Mouse (Mus musculus) midbrain, embryonic 11.5 days (tissue): ENCODE results near the gene Spn. TPM values are rescaled to one million over a fixed set of nuclear protein-coding genes. Genes with fewer than 3 reads are reported as not detected.

Source experiments
- ATAC-seq: fragments of 200-750 bp; cut with Nextera tagmentation; 2 replicates; pipeline ENCODE4 v1.8.0; 2017; ENCODE audit warnings: moderate TSS enrichment, moderate library complexity; ENCODE audit not compliant: low FRiP score
- DNase-seq: peaks from one replicate; pipeline ENCODE4 v3.0.0; 2015; ENCODE audit warnings: low spot score; ENCODE audit errors: missing footprints
- H3K27ac ChIP-seq: fragments of 300-500 bp; sonication (generic); 2 replicates; pipeline ENCODE4 v1.5.1; 2014; ENCODE audit warnings: low read depth, low read length
- H3K27me3 ChIP-seq: fragments of 300-500 bp; sonication (generic); 2 replicates; pipeline ENCODE4 v1.6.1; 2014; ENCODE audit warnings: mild to moderate bottlenecking, low read length, moderate library complexity, mixed read lengths; ENCODE audit not compliant: control insufficient read depth, insufficient read depth
- H3K36me3 ChIP-seq: fragments of 300-500 bp; sonication (generic); 2 replicates; pipeline ENCODE4 v1.6.1; 2014; ENCODE audit warnings: mild to moderate bottlenecking, low read length, moderate library complexity, mixed read lengths; ENCODE audit not compliant: control insufficient read depth, insufficient read depth
- H3K4me1 ChIP-seq: fragments of 300-500 bp; sonication (generic); 2 replicates; pipeline ENCODE4 v1.6.1; 2014; ENCODE audit warnings: low read length; ENCODE audit not compliant: control insufficient read depth, insufficient read depth
- H3K4me2 ChIP-seq: fragments of 300-500 bp; sonication (generic); 2 replicates; pipeline ENCODE4 v1.6.1; 2014; ENCODE audit warnings: mild to moderate bottlenecking, moderate library complexity
- H3K4me3 ChIP-seq: fragments of 300-500 bp; sonication (generic); 2 replicates; pipeline ENCODE4 v1.5.1; 2014; ENCODE audit warnings: low read depth, low read length
- H3K9ac ChIP-seq: fragments of 300-500 bp; sonication (generic); 2 replicates; pipeline ENCODE4 v1.6.1; 2014; ENCODE audit warnings: low read length
- H3K9me3 ChIP-seq: fragments of 300-500 bp; sonication (generic); 2 replicates; pipeline ENCODE4 v1.6.1; 2016; ENCODE audit warnings: low read length; ENCODE audit not compliant: control insufficient read depth
- WGBS: fragments of 180-500 bp; shearing (Covaris S2); extraction: QIAGEN DNeasy Blood & Tissue Kit; methylation state at CpG from one replicate; pipeline ENCODE4 v1.1.7; 2014; 5-methylcytosine and 5-hydroxymethylcytosine counted together
- polyA plus RNA-seq: library from polyadenylated mRNA; unstranded; fragments of >200 nt; fragmentation: Nextera tagmentation; extraction: Ambion mirVana; gene quantifications from 2 replicates; pipeline ENCODE4 v1.2.1, GENCODE M21; 2014

The Spn gene
- polyA plus RNA-seq, 1 experiment from 2014 or later = not detected

DNA sequence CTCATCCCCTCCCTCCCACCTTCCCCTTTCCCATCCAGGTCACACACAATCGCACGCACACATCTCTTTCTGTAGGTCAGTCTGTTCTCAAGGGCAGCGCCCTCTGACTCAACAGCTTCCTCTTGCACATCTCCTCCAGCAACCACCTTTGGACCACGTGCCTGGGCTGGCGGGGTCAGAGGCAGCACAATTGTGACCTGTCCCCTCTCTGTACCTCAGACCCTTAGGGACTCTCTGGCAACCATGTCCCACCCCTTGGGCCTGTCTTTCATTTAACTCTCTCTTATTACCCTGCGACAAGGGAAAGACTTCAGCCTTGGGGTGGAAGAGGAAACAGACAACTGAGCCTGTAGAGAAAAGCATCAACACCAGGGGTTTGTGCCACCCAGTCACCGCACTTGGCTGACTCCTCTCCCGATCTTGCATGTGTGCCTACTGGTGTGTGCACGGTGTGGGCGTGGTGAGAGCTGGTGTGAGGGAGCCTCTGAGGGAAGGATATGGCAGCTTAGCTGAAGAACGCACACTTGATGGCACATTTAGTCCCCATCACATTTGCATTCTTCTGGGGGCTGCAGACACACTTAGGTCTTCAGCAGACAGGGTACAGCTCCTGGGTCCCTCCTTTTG is 2.7 kb downstream of the Spn start:
- no peaks in the 10 kb centered on the region for H3K36me3 ChIP-seq
- H3K4me1 ChIP-seq = no peaks in the 10 kb centered on the region
- no peak overlapping the region for H3K9ac ChIP-seq
- H3K9me3 ChIP-seq = no peaks in the 10 kb centered on the region
- no peak overlapping the region for H3K27ac ChIP-seq
- no peak overlapping the region for H3K4me2 ChIP-seq
- H3K4me3 ChIP-seq = no peak overlapping the region
- no peak for ATAC-seq
- peak; percentile 53 for DNase-seq
- H3K27me3 ChIP-seq = no peaks in the 10 kb centered on the region
- 91% methylated on average over 11 of the region's 11 CpGs for WGBS

GRCm38 (mm10) chr7:127133125-127133524 is 4.5 kb downstream of the Spn start:
- Histone ChIP-seq H3K27ac (no peak overlapping the region), H3K9ac (no peak overlapping the region), H3K4me3 (no peak overlapping the region), H3K36me3 (no peaks in the 10 kb centered on the region), H3K4me1 (no peaks in the 10 kb centered on the region), H3K27me3 (no peaks in the 10 kb centered on the region), H3K9me3 (no peaks in the 10 kb centered on the region), H3K4me2 (no peak overlapping the region)
- DNase-seq = peak; percentile 68
- 44% methylated on average over 5 of the region's 5 CpGs for WGBS
- no peak for ATAC-seq

DNA sequence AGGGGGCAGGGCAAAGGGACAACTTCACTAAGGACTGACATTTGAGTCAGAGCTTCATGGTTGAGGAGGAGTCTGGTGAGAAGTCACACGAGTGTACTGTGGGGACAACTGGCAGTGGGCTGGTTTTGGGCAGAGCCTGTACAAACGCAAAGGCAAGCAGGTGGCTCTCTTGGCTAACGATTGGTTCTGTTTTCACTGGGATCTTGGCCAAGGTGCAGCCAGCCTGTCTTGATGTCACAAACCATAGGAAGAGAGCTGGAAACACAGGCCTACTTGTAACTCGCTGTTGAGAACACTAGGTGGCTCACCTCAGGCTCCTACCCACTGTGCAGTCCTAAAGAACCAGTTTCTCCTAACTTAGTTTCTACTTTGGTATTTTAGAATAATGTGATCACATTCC is 8.0 kb downstream of the Spn start:
- no peaks in the 10 kb centered on the region for H3K27me3 ChIP-seq
- WGBS = 26% methylated on average over 4 of the region's 4 CpGs
- peak; percentile 87 for DNase-seq
- no peak overlapping the region for H3K27ac ChIP-seq
- no peak overlapping the region for H3K9ac ChIP-seq
- no peak for ATAC-seq
- H3K9me3 ChIP-seq = no peaks in the 10 kb centered on the region
- no peaks in the 10 kb centered on the region for H3K4me1 ChIP-seq
- H3K36me3 ChIP-seq = no peaks in the 10 kb centered on the region
- no peak overlapping the region for H3K4me3 ChIP-seq
- H3K4me2 ChIP-seq = no peak overlapping the region

DNA sequence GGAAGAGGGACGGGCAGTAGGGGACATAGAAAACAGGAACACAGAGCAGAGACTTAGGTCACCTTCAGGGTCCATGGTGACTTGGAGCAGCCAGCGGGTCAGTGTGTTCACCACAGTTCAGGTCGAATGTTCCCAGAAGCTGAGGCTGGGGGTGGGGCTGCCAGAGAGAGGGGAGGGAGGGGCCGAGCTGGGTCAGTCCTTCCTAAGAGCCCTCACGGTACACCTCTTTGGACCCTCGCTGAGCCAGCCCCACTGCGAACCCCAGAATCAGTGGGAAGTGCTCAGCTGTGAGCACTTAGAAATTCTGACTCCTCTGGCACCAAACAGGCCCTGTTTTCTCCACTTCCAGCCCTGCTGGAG is 15.7 kb downstream of the Spn start, which contains the start of gene Qprt:
Qprt (minus strand) TSS at position 316 of the 360 bp plus-strand sequence.
- Histone ChIP-seq H3K27ac (no peak within 1 kb of the TSS), H3K4me3 (peak within 1 kb of the TSS; percentile 2; the same call in 1 of the 2 replicates), H3K4me2 (peak within 1 kb of the TSS; percentile 37), H3K4me1 (peaks cover 6% of the 10 kb centered on the region; the same call in 1 of the 2 replicates), H3K36me3 (no peaks in the 10 kb centered on the region), H3K27me3 (no peaks in the 10 kb centered on the region; the same call in 1 of the 2 replicates), H3K9ac (peak within 1 kb of the TSS; percentile 36), H3K9me3 (no peaks in the 10 kb centered on the region)
- WGBS = 2% methylated on average over 7 of the region's 7 CpGs
- DNase-seq (no peak), ATAC-seq (no peak)

DNA sequence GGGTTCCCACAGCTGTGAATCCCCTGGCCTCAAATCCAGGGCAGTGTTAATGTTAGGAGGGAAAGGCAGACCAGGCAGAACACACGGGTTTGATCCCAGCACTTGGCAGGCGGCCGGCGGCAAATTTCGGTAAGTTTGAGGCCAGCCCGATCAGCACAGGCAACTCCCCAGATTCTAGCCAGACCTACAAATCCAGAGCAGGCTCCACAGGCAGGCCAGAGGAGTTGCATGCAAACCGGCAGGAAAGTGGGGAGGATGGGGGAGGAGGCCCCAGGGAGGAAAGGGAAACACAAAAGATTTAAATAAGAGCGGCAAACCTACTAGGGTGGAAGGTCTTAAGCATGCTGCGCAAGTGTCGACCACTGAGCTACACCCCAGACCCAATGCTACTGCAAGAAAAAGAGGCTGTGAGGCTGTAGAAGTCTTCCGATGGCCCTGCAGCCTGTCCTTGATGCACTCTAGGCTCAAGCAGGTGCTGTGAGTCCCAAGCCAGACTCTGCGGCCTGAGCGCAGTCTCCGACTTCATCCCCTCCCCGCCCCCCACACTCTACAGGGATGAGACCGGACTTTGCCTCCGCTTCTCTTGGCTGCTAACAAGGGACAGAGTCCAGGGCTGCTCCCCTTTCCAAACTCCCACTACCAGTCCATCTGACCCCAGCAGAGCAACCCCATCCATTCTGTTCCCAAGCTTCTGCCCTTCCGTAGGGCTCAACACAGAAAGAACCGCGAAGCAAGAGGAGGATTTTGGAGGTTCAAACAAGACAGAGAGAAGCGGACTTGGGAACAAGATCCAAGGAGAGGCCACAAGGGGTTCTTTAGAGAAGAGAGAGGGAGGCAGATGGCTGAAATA is 16.3 kb downstream of the Spn start:
- DNase-seq (peak; percentile 95), ATAC-seq (peak; percentile 48)
- WGBS = 5% methylated on average over 21 of the region's 21 CpGs
- H3K9me3 ChIP-seq = no peaks in the 10 kb centered on the region
- no peaks in the 10 kb centered on the region; the same call in 1 of the 2 replicates for H3K27me3 ChIP-seq
- peak overlapping the region; percentile 37 for H3K4me2 ChIP-seq
- H3K9ac ChIP-seq = peak overlapping the region; percentile 36
- peaks cover 6% of the 10 kb centered on the region; the same call in 1 of the 2 replicates for H3K4me1 ChIP-seq
- no peaks in the 10 kb centered on the region for H3K36me3 ChIP-seq
- peak overlapping the region; percentile 2; the same call in 1 of the 2 replicates for H3K4me3 ChIP-seq
- no peak overlapping the region for H3K27ac ChIP-seq

GRCm38 (mm10) chr7:127118671-127119445 is 18.8 kb downstream of the Spn start:
- DNase-seq (no peak), ATAC-seq (no peak)
- H3K27ac ChIP-seq = no peak overlapping the region
- H3K9ac ChIP-seq = no peak overlapping the region
- 43% methylated on average over 14 of the region's 14 CpGs for WGBS
- H3K4me1 ChIP-seq = peaks cover 6% of the 10 kb centered on the region; the same call in 1 of the 2 replicates
- no peak overlapping the region for H3K4me3 ChIP-seq
- no peaks in the 10 kb centered on the region for H3K9me3 ChIP-seq
- H3K36me3 ChIP-seq = no peaks in the 10 kb centered on the region
- no peaks in the 10 kb centered on the region; the same call in 1 of the 2 replicates for H3K27me3 ChIP-seq
- no peak overlapping the region for H3K4me2 ChIP-seq

- H3K27ac ChIP-seq = no peak overlapping the region
- 58% methylated on average over 5 of the region's 5 CpGs for WGBS
Measured at GRCm38 (mm10) chr7:127117948-127118347, 19.7 kb downstream of the Spn start.

DNA sequence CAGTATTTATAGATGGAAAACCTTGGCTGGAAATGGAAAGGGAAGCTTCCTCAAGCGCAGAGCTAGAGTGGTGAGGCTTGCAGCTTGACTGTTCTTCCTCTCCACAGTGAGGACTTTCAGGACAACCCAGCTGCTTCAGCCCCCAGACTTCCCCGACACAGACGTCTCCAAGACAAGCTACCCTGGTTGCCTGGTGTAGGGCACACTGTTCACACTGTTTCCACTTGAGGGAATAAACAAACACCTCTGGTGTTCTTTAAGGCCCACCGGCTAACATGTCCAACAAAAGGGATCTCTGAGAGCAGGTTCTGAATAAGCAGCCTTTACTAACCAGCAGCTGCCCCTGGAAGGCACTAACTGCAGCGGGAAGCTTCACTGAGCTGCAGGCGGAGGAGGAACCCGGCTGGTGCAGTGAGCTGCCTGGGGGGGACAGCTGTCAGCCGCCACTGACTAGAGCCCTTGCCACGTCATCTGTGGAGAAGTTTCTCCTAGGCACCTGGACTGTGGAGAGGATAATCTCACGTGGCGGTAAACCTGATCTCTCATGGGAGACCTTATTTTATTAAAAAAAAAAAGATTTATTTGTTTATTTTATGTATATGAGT is 21.2 kb downstream of the Spn start:
- Histone ChIP-seq H3K9ac (no peak overlapping the region), H3K27ac (no peak overlapping the region), H3K36me3 (no peaks in the 10 kb centered on the region), H3K9me3 (no peaks in the 10 kb centered on the region), H3K27me3 (no peaks in the 10 kb centered on the region; the same call in 1 of the 2 replicates), H3K4me3 (no peak overlapping the region), H3K4me2 (no peak overlapping the region), H3K4me1 (peaks cover 5% of the 10 kb centered on the region; the same call in 1 of the 2 replicates)
- ATAC-seq (no peak), DNase-seq (no peak)
- 50% methylated on average over 11 of the region's 11 CpGs for WGBS

More at GRCm38 (mm10) chr7:127117948-127118347, 19.7 kb downstream of the Spn start:
- no peak overlapping the region for H3K4me2 ChIP-seq
- no peak overlapping the region for H3K4me3 ChIP-seq
- no peaks in the 10 kb centered on the region for H3K9me3 ChIP-seq
- DNase-seq (peak; percentile 87), ATAC-seq (no peak)
- peaks cover 6% of the 10 kb centered on the region; the same call in 1 of the 2 replicates for H3K4me1 ChIP-seq
- H3K9ac ChIP-seq = no peak overlapping the region
- H3K36me3 ChIP-seq = no peaks in the 10 kb centered on the region
- H3K27me3 ChIP-seq = no peaks in the 10 kb centered on the region; the same call in 1 of the 2 replicates
